Mouse (Mus musculus): ENCODE measurements around the gene D930020B18Rik. TPM values are rescaled to one million over a fixed set of nuclear protein-coding genes. Genes with fewer than 3 reads are reported as not detected.

D930020B18Rik gene
- total RNA-seq (2014; rRNA removed; ENCODE audit: low replicate concordance) (not detected in 2 replicates), polyA plus RNA-seq (2015; fragmentation: Nextera tagmentation; extraction: Ambion mirVana) (0.07 TPM in 1 of 2 replicates, not detected in the other)

DNA sequence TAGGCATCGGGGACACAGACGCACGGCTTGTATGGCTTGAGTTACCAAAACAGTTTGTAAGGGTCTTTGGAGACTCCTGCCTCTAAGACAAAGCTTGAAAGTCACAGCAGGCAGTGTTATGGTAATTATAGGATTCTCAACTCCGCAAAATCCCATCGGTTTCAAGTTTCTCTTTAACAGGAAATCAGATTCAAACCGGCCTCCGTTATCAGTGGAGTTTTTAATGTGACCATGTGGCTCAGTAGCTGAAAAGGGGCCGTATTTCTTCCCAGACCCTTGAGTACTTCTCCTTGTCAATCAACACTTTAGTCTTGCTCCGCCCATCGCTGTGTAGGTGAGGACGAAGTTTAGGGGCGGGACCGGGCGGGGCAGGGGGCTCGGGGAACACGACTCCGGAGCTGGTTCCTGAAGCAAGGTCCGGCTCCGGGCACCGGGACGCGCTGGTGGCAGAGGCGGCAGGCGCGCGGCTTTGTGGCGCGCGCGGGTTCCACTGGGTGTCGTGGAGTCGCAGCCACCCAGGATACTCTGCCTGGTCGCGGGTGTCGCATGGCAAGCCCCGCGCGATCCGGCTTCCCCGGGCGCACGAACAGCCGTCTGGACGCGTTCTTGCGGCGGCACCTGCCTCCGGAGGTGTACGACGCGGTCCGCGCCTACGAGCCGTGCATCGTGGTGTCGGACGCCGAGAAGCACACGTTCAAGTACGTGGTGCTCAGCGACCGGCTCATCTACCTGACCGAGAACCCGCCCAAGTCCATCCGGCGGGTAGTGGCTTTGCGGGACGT lies at the start of gene D930020B18Rik:
Gene D930020B18Rik, plus strand, starts transcription at position 317 of the 782 bp plus-strand sequence.
- 2% methylated on average over 66 of the region's 69 CpGs for WGBS
- Histone ChIP-seq H3K9ac (replicated peaks; ENCODE audit: low read depth, low read length) (no peak within 1 kb of the TSS; the same call in 1 of the 2 replicates), H3K36me3 (replicated peaks; ENCODE audit: control insufficient read depth, insufficient read depth, low read length) (no peaks in the 10 kb centered on the region), H3K4me1 (ENCODE audit: control insufficient read depth, insufficient read depth) (0 out of 2 replicates have a peak, but pooled peaks cover 6% of the 10 kb centered on the region), H3K9me3 (replicated peaks; ENCODE audit: control insufficient read depth, low read length) (no peaks in the 10 kb centered on the region), H3K27ac (ENCODE audit: low read depth) (no peak within 1 kb of the TSS), H3K27me3 (ENCODE audit: control insufficient read depth, insufficient read depth, low read length) (peaks cover 32% of the 10 kb centered on the region), H3K4me2 (ENCODE audit: low read depth, low read length) (peak within 1 kb of the TSS; percentile 87), H3K4me3 (ENCODE audit: low read depth, low read length) (peak within 1 kb of the TSS; percentile 55)
- DNase-seq (ENCODE audit: low spot score): peak; percentile 19
- no peak for ATAC-seq (ENCODE audit: insufficient read depth, low read depth)
- no peak for TF ChIP-seq EP300 (IDR thresholded peaks at IDR 0.05; ENCODE audit: low read depth)
- no peak for TF ChIP-seq CTCF (IDR thresholded peaks at IDR 0.05; ENCODE audit: low read depth)

DNA sequence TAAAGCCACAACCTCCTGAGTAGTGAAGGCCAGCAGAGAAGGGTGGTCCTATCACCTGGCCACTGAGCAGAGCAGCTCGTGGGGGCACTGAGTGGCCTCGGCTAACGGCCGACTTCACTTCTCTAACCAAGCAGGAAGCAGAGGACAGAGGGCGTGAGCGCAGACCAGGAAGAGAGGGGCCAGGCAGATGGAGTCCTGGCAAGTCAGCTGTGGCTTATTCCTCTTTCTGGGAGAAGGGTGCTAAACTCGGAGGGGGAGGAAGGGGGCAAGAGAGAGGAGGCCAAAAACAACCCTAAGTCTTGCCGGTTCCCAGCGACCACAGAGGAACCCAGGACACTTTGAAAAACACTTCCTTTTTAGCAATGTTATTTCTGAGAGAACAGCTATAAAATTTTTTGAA lies 44.8 kb upstream of the D930020B18Rik start:
- Histone ChIP-seq H3K27ac (ENCODE audit: low read depth) (no peak overlapping the region), H3K9ac (replicated peaks; ENCODE audit: low read depth, low read length) (no peak overlapping the region), H3K4me2 (ENCODE audit: low read depth, low read length) (no peak overlapping the region), H3K36me3 (replicated peaks; ENCODE audit: control insufficient read depth, insufficient read depth, low read length) (peaks cover 88% of the 10 kb centered on the region), H3K4me3 (ENCODE audit: low read depth, low read length) (no peak overlapping the region), H3K4me1 (ENCODE audit: control insufficient read depth, insufficient read depth) (no peaks in the 10 kb centered on the region), H3K9me3 (replicated peaks; ENCODE audit: control insufficient read depth, low read length) (no peaks in the 10 kb centered on the region), H3K27me3 (ENCODE audit: control insufficient read depth, insufficient read depth, low read length) (no peaks in the 10 kb centered on the region)
- DNase-seq (ENCODE audit: low spot score): no peak
- WGBS: 69% methylated on average over 9 of the region's 9 CpGs
- TF ChIP-seq EP300 (IDR thresholded peaks at IDR 0.05; ENCODE audit: low read depth) (no peak), CTCF (IDR thresholded peaks at IDR 0.05; ENCODE audit: low read depth) (no peak)
- no peak for ATAC-seq (ENCODE audit: insufficient read depth, low read depth)

- H3K9ac ChIP-seq (replicated peaks; ENCODE audit: low read depth, low read length): no peak overlapping the region
- no peak overlapping the region for H3K27ac ChIP-seq (ENCODE audit: low read depth)
- H3K4me2 ChIP-seq (ENCODE audit: low read depth, low read length): no peak overlapping the region
- no peak overlapping the region for H3K4me3 ChIP-seq (ENCODE audit: low read depth, low read length)
- WGBS: 90% methylated on average over 6 of the region's 6 CpGs
- no peak for DNase-seq (ENCODE audit: low spot score)
- peaks cover 98% of the 10 kb centered on the region for H3K36me3 ChIP-seq (replicated peaks; ENCODE audit: control insufficient read depth, insufficient read depth, low read length)
- TF ChIP-seq EP300 (IDR thresholded peaks at IDR 0.05; ENCODE audit: low read depth) (no peak), CTCF (IDR thresholded peaks at IDR 0.05; ENCODE audit: low read depth) (no peak)
- H3K4me1 ChIP-seq (ENCODE audit: control insufficient read depth, insufficient read depth): no peaks in the 10 kb centered on the region
- ATAC-seq (ENCODE audit: insufficient read depth, low read depth): no peak
- no peaks in the 10 kb centered on the region for H3K9me3 ChIP-seq (replicated peaks; ENCODE audit: control insufficient read depth, low read length)
- no peaks in the 10 kb centered on the region for H3K27me3 ChIP-seq (ENCODE audit: control insufficient read depth, insufficient read depth, low read length)
Observed at GRCm38 (mm10) chr10:121601272-121601671, 40.1 kb upstream of the D930020B18Rik start.

DNA sequence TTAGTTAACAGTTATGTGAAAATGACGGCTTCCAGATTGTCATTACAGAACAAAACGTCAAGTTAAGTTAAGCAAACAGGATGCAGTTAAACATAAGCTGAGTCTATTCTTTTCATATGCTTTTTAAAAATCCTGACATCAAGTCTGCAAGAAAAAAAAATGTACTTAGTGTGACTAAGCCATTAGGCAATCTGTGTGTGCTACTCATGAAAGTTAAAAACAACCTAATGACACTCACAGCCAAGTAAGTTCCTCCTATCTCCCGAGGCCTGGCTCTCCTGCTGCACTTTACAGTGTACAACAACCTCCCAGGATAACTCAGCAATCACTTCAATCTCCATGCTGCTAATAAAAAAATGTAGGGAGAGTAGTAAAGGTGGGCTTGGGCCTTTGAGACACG lies 37.8 kb upstream of the D930020B18Rik start:
- no peaks in the 10 kb centered on the region for H3K9me3 ChIP-seq (replicated peaks; ENCODE audit: control insufficient read depth, low read length)
- no peak for DNase-seq (ENCODE audit: low spot score)
- no peaks in the 10 kb centered on the region for H3K27me3 ChIP-seq (ENCODE audit: control insufficient read depth, insufficient read depth, low read length)
- no peak for ATAC-seq (ENCODE audit: insufficient read depth, low read depth)
- WGBS: 75% methylated on average over 4 of the region's 4 CpGs
- no peak overlapping the region for H3K4me3 ChIP-seq (ENCODE audit: low read depth, low read length)
- no peak overlapping the region for H3K9ac ChIP-seq (replicated peaks; ENCODE audit: low read depth, low read length)
- no peak overlapping the region for H3K4me2 ChIP-seq (ENCODE audit: low read depth, low read length)
- H3K4me1 ChIP-seq (ENCODE audit: control insufficient read depth, insufficient read depth): no peaks in the 10 kb centered on the region
- TF ChIP-seq EP300 (IDR thresholded peaks at IDR 0.05; ENCODE audit: low read depth): no peak
- no peak for TF ChIP-seq CTCF (IDR thresholded peaks at IDR 0.05; ENCODE audit: low read depth)
- no peak overlapping the region for H3K27ac ChIP-seq (ENCODE audit: low read depth)
- H3K36me3 ChIP-seq (replicated peaks; ENCODE audit: control insufficient read depth, insufficient read depth, low read length): peaks cover 97% of the 10 kb centered on the region

DNA sequence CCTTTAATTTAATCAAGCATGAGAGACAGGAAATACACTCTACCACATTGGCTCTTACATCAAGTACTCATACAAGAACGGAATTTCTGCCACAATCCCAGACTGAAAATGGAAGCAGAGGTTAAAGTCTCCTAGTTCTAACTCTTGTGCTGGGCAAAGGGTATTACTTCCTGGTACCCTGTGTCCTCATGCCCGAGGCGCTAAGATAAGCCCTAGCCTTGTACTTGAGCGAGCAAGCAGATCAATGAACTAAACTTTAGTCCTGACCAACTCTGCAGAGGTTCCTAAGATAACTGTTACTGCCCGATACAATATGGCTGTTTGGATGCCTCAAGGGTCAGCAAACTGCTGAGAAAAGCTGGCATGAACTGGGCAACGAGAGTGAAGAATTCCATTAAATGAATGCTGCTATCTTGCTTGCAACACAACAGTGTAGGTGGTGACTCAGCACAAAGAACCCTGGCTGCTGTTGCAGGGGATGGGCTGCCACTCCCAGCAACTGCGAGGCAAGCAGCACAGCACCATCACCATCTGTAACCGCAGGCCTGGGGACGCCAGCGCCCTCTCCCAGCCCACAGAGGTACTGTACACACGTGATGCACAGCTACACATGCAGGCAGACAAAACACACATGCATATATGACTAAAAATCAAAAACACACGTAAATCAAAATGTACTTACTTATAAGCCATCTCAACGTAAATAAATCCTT lies 36.6 kb upstream of the D930020B18Rik start:
- Histone ChIP-seq H3K4me1 (ENCODE audit: control insufficient read depth, insufficient read depth) (no peaks in the 10 kb centered on the region), H3K9me3 (replicated peaks; ENCODE audit: control insufficient read depth, low read length) (no peaks in the 10 kb centered on the region), H3K36me3 (replicated peaks; ENCODE audit: control insufficient read depth, insufficient read depth, low read length) (peaks cover 93% of the 10 kb centered on the region), H3K27me3 (ENCODE audit: control insufficient read depth, insufficient read depth, low read length) (no peaks in the 10 kb centered on the region), H3K4me2 (ENCODE audit: low read depth, low read length) (no peak overlapping the region), H3K4me3 (ENCODE audit: low read depth, low read length) (no peak overlapping the region), H3K27ac (ENCODE audit: low read depth) (no peak overlapping the region), H3K9ac (replicated peaks; ENCODE audit: low read depth, low read length) (no peak overlapping the region)
- DNase-seq (ENCODE audit: low spot score): no peak
- WGBS: 86% methylated on average over 13 of the region's 13 CpGs
- ATAC-seq (ENCODE audit: insufficient read depth, low read depth): no peak
- TF ChIP-seq CTCF (IDR thresholded peaks at IDR 0.05; ENCODE audit: low read depth) (no peak), EP300 (IDR thresholded peaks at IDR 0.05; ENCODE audit: low read depth) (no peak)

Measured in heart, postnatal 0 days (tissue).